Mouse (Mus musculus) myocyte (in vitro differentiated cells): ENCODE results near the gene Chchd2. TPM values are rescaled to one million over a fixed set of nuclear protein-coding genes. Genes with fewer than 3 reads are reported as not detected.

Experiments used
- H3K27me3 ChIP-seq: one replicate; pipeline ENCODE4 v1.6.1; 2011; ENCODE audit not compliant: control insufficient read depth, insufficient read depth, insufficient read length
- H3K36me3 ChIP-seq: one replicate; pipeline ENCODE4 v1.6.1; 2011; ENCODE audit not compliant: control insufficient read depth, insufficient read depth
- H3K4me2 ChIP-seq: one replicate; pipeline ENCODE4 v1.6.1; 2011; ENCODE audit warnings: low read depth, control low read depth
- H3K4me3 ChIP-seq: one replicate; pipeline ENCODE4 v1.5.1; 2011; ENCODE audit warnings: mild to moderate bottlenecking, control low read depth, moderate library complexity
- H3K79me2 ChIP-seq: one replicate; pipeline ENCODE4 v1.6.1; 2011; ENCODE audit not compliant: control insufficient read depth, insufficient read depth
- H3ac ChIP-seq: one replicate; pipeline ENCODE4 v1.6.1; 2011; ENCODE audit not compliant: control insufficient read depth, insufficient read length
- CEBPB ChIP-seq: IDR thresholded peaks from 2 replicates; pipeline ENCODE4 v1.6.1; 2011; ENCODE audit warnings: mild to moderate bottlenecking, moderate library complexity; ENCODE audit not compliant: poor library complexity, insufficient read depth, severe bottlenecking
- E2F4 ChIP-seq: IDR thresholded peaks from one replicate; pipeline ENCODE4 v1.6.1; 2011; ENCODE audit warnings: mild to moderate bottlenecking, control low read depth, moderate library complexity; ENCODE audit not compliant: insufficient read depth
- MAX ChIP-seq: IDR thresholded peaks from one replicate; pipeline ENCODE4 v1.6.1; 2011; ENCODE audit warnings: low read depth, mild to moderate bottlenecking, control low read depth
- MYOD1 ChIP-seq, 3 experiments: IDR thresholded peaks; one replicate each; pipeline ENCODE4 v1.6.1; 2011; ENCODE audit warnings: control low read depth in 2 of 3, low read depth in 2 of 3, mild to moderate bottlenecking in 2 of 3, moderate library complexity in 1 of 3; ENCODE audit not compliant: insufficient read length in 2 of 3, control insufficient read depth in 1 of 3
- MYOG ChIP-seq, 3 experiments: IDR thresholded peaks; one replicate each; pipeline ENCODE4 v1.6.1; 2011; ENCODE audit warnings: control low read depth in 2 of 3, low read depth in 2 of 3, mild to moderate bottlenecking in 2 of 3; ENCODE audit not compliant: insufficient read length in 2 of 3, control insufficient read depth in 1 of 3, insufficient read depth in 1 of 3
- POLR2A ChIP-seq: IDR thresholded peaks from one replicate; pipeline ENCODE4 v1.6.1; 2011; ENCODE audit warnings: low read depth, mild to moderate bottlenecking, control low read depth, moderate library complexity; ENCODE audit not compliant: insufficient read length
- POLR2AphosphoS2 ChIP-seq: IDR thresholded peaks from one replicate; pipeline ENCODE4 v1.6.1; 2011; ENCODE audit warnings: low read depth, control low read depth; ENCODE audit not compliant: insufficient read length
- REST ChIP-seq: IDR thresholded peaks from one replicate; pipeline ENCODE4 v1.6.1; 2011; ENCODE audit warnings: mild to moderate bottlenecking, control low read depth, moderate library complexity; ENCODE audit not compliant: insufficient read depth, insufficient read length
- SRF ChIP-seq: IDR thresholded peaks from one replicate; pipeline ENCODE4 v1.6.1; 2011; ENCODE audit warnings: low read depth; ENCODE audit not compliant: control insufficient read depth, insufficient read length
- TCF12 ChIP-seq: IDR thresholded peaks from one replicate; pipeline ENCODE4 v1.6.1; 2011; ENCODE audit warnings: mild to moderate bottlenecking, control low read depth; ENCODE audit not compliant: poor library complexity, insufficient read depth, severe bottlenecking
- TCF3 ChIP-seq: IDR thresholded peaks from one replicate; pipeline ENCODE4 v1.6.1; 2011; ENCODE audit warnings: low read depth, control low read depth; ENCODE audit not compliant: insufficient read length
- USF1 ChIP-seq: IDR thresholded peaks from one replicate; pipeline ENCODE4 v1.6.1; 2011; ENCODE audit warnings: low read depth, mild to moderate bottlenecking, control low read depth, moderate library complexity
- polyA plus RNA-seq: library from polyadenylated mRNA; unstranded; fragments of >200 nt; fragmentation: generic; extraction: Trizol; gene quantifications from one replicate; pipeline ENCODE4 v1.2.1, GENCODE M21; 2012; ENCODE audit warnings: missing spikeins

Gene Chchd2
- polyA plus RNA-seq, 1 experiment: 747 TPM

GRCm38 (mm10) chr5:129844848-129845247, 42.4 kb downstream of the Chchd2 start:
- no peaks in the 10 kb centered on the region for H3K27me3 ChIP-seq
- no peak overlapping the region for H3K4me2 ChIP-seq
- TF ChIP-seq MYOD1 (IDR thresholded peaks at IDR 0.05; ENCODE audit: control insufficient read depth in 1 of 3, insufficient read length in 2 of 3, low read depth in 2 of 3) (no peak), CEBPB (no peak), USF1 (no peak), REST (no peak), MAX (no peak), POLR2A (no peak), MYOG (IDR thresholded peaks at IDR 0.05; ENCODE audit: control insufficient read depth in 1 of 3, insufficient read depth in 1 of 3, insufficient read length in 2 of 3, low read depth in 2 of 3) (no peak), POLR2AphosphoS2 (no peak), E2F4 (no peak), TCF3 (no peak), TCF12 (no peak), SRF (no peak)
- no peak overlapping the region for H3ac ChIP-seq
- peaks cover 13% of the 10 kb centered on the region for H3K79me2 ChIP-seq
- no peak overlapping the region for H3K4me3 ChIP-seq
- peaks cover 18% of the 10 kb centered on the region for H3K36me3 ChIP-seq

Other genes with a start within 250 kb of the Chchd2 start
- 0.91 TPM for gene Zfp11, start 217.4 kb downstream of the Chchd2 start, polyA plus RNA-seq
- gene Sept14, start 179.0 kb downstream of the Chchd2 start, polyA plus RNA-seq: 0.10 TPM
- gene Mrps17, start 172.0 kb downstream of the Chchd2 start, polyA plus RNA-seq: 138 TPM
- gene Nipsnap2, start 162.4 kb downstream of the Chchd2 start, polyA plus RNA-seq: 67.6 TPM
- gene Psph, start 100.0 kb downstream of the Chchd2 start, polyA plus RNA-seq: 338 TPM
- 33.8 TPM for gene Sumf2, start 40.5 kb downstream of the Chchd2 start, polyA plus RNA-seq
- 1.7 TPM for gene Zbed5, start 8.3 kb upstream of the Chchd2 start, polyA plus RNA-seq
- gene Phkg1, start 11.1 kb upstream of the Chchd2 start, polyA plus RNA-seq: 0.32 TPM
- 1.1 TPM for gene Nupr1l, start 21.1 kb upstream of the Chchd2 start, polyA plus RNA-seq
- 13.2 TPM for gene Vkorc1l1, start 54.5 kb upstream of the Chchd2 start, polyA plus RNA-seq
- 35.0 TPM for gene Gusb, start 115.6 kb upstream of the Chchd2 start, polyA plus RNA-seq
- gene Asl, start 141.8 kb upstream of the Chchd2 start, polyA plus RNA-seq: 45.8 TPM
- 30.8 TPM for gene Crcp, start 141.8 kb upstream of the Chchd2 start, polyA plus RNA-seq
- 9.4 TPM for gene Tpst1, start 185.9 kb upstream of the Chchd2 start, polyA plus RNA-seq